Mouse (Mus musculus) embryonic facial prominence, embryonic 12.5 days (tissue): ENCODE data around the gene Mrps18a. TPM values are rescaled to one million over a fixed set of nuclear protein-coding genes. Genes with fewer than 3 reads are reported as not detected.

Experiments used
- ATAC-seq: fragments of 200-750 bp; cut with Nextera tagmentation; 2 replicates; pipeline ENCODE4 v1.8.0; 2017; ENCODE audit not compliant: insufficient number of reproducible peaks, insufficient read depth, low FRiP score, low TSS enrichment
- H3K27ac ChIP-seq: fragments of 300-500 bp; sonication (generic); 2 replicates; pipeline ENCODE4 v1.5.1; 2016; ENCODE audit warnings: mild to moderate bottlenecking
- H3K27me3 ChIP-seq: fragments of 300-500 bp; sonication (generic); 2 replicates; pipeline ENCODE4 v1.6.1; 2016; ENCODE audit warnings: mild to moderate bottlenecking, moderate library complexity
- H3K36me3 ChIP-seq: fragments of 300-500 bp; sonication (generic); 2 replicates; pipeline ENCODE4 v1.6.1; 2016; ENCODE audit warnings: mild to moderate bottlenecking
- H3K4me1 ChIP-seq: fragments of 300-500 bp; sonication (generic); 2 replicates; pipeline ENCODE4 v1.6.1; 2016
- H3K4me2 ChIP-seq: fragments of 300-500 bp; sonication (generic); replicated peaks from 2 replicates; pipeline ENCODE4 v1.6.1; 2016; ENCODE audit warnings: mild to moderate bottlenecking, moderate library complexity
- H3K4me3 ChIP-seq: fragments of 300-500 bp; sonication (generic); 2 replicates; pipeline ENCODE4 v1.5.1; 2016; ENCODE audit warnings: mild to moderate bottlenecking
- H3K9ac ChIP-seq: fragments of 300-500 bp; sonication (generic); 2 replicates; pipeline ENCODE4 v1.6.1; 2016; ENCODE audit warnings: mild to moderate bottlenecking, moderate library complexity
- H3K9me3 ChIP-seq: fragments of 300-500 bp; sonication (generic); 2 replicates; pipeline ENCODE4 v1.6.1; 2016; ENCODE audit warnings: mild to moderate bottlenecking, moderate library complexity
- WGBS: fragments of 180-500 bp; shearing (Covaris S2); methylation state at CpG from one replicate; pipeline ENCODE4 v1.1.7; 2016; 5-methylcytosine and 5-hydroxymethylcytosine counted together
- polyA plus RNA-seq: library from polyadenylated mRNA; unstranded; fragments of >200 nt; fragmentation: Nextera tagmentation; extraction: Ambion mirVana; gene quantifications from 2 replicates; pipeline ENCODE4 v1.2.1, GENCODE M21; 2016

Mrps18a gene
- polyA plus RNA-seq, 1 experiment from 2014 or later, result 136 TPM

DNA sequence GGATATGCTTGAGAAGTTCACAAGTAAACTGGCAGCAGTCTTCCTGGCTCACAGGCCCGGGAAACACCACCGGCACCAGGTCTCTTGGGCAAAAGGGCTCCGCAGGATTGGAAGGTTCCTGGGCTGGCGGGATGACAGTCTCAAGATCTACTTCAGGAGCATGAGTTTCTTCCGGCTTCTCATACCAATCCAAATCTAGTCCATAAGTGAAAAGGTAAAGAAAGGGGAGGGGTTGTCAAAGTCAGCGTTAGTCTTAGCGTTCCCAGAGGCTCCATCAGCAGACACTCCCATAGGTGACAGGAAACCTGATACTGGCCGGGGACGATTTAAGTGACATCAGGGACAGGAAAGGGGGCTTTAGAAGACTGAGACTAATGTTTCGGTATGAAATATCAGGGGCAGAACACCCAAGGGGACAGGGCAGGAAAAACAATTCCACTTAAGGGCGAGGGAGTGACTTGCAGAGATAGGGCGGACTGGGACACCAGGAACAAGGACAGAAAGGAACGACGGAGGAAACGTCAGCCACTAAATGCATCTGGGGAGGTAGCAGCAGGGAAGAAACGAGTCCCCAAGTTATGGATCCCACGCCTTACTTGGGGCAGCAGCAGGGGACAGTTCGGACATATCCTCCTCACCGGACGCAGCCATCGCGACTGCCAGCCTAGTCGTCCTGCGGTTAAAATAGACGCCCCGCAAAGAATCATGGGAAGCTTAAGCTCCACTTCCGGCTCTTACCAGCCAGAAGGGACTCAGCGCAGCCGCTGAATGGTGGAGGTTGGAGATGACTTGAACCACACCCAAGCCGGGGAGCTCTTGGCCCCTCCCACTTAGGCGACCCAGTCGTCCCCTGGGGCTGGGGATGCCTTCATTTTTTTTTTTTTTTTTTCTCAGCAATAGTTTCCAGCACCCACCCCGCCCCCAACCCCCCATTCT is 42.3 kb downstream of the Mrps18a start, which contains the start of gene Mad2l1bp:
Gene Mad2l1bp, minus strand, starts transcription at position 707 of the 936 bp plus-strand sequence.
- Histone ChIP-seq H3K27me3 (no peaks in the 10 kb centered on the region), H3K4me2 (peak within 1 kb of the TSS; percentile 95), H3K9ac (peak within 1 kb of the TSS; percentile 73), H3K4me3 (peak within 1 kb of the TSS; percentile 64), H3K4me1 (peaks cover 8% of the 10 kb centered on the region; the same call in 1 of the 2 replicates), H3K27ac (peak within 1 kb of the TSS; percentile 69), H3K9me3 (no peaks in the 10 kb centered on the region), H3K36me3 (peaks cover 16% of the 10 kb centered on the region)
- WGBS, result 4% methylated on average over 33 of the region's 33 CpGs
- ATAC-seq, result peak; percentile 76

DNA sequence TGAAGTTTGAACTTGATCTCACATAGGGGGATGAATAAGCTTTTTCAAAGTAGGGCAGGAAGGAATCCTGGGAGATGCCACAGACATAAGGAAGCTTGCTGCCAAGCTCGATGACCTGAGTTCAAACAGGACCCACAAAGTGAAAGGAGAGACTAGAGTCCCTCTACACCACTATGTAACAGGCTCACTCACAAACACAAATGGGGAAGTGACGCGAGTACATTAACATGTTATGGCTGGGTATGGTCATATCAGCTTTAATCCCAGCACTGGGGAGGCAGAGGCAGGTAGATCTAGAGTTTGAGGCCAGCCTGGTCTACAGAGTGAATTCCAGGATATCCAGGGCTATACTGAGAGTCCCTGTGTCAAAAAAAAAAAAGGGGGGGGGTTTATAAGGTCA is 43.5 kb downstream of the Mrps18a start:
- Histone ChIP-seq H3K27ac (no peak overlapping the region), H3K4me3 (no peak overlapping the region), H3K27me3 (no peaks in the 10 kb centered on the region), H3K36me3 (peaks cover 4% of the 10 kb centered on the region; the same call in 1 of the 2 replicates), H3K4me2 (no peak overlapping the region), H3K4me1 (peaks cover 8% of the 10 kb centered on the region; the same call in 1 of the 2 replicates), H3K9me3 (no peaks in the 10 kb centered on the region), H3K9ac (no peak overlapping the region)
- no peak for ATAC-seq
- 92% methylated on average over 3 of the region's 3 CpGs for WGBS

DNA sequence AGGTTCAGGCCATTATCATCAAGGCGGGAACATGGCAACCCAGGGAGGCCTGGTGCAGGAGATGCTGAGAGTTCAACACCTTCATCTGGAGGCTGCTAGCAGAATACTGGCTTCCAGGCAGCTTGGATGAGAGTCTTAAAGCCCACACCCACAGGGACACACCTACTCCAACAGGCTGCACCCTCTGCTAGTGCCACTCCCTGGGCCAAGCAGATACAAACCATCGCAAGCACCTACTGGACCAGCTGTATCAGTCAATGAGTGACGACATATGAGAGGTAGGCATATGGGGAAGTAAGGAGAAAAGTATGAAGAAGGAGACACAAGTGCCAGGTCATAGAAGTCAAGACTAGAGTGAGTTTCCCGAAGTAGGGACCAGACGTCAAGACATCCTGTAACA is 45.9 kb downstream of the Mrps18a start:
- Histone ChIP-seq H3K4me2 (no peak overlapping the region), H3K9me3 (no peaks in the 10 kb centered on the region), H3K4me1 (peaks cover 15% of the 10 kb centered on the region; the same call in 1 of the 2 replicates), H3K27ac (no peak overlapping the region), H3K4me3 (no peak overlapping the region), H3K27me3 (no peaks in the 10 kb centered on the region), H3K9ac (no peak overlapping the region), H3K36me3 (no peaks in the 10 kb centered on the region)
- 82% methylated on average over 5 of the region's 5 CpGs for WGBS
- no peak for ATAC-seq

DNA sequence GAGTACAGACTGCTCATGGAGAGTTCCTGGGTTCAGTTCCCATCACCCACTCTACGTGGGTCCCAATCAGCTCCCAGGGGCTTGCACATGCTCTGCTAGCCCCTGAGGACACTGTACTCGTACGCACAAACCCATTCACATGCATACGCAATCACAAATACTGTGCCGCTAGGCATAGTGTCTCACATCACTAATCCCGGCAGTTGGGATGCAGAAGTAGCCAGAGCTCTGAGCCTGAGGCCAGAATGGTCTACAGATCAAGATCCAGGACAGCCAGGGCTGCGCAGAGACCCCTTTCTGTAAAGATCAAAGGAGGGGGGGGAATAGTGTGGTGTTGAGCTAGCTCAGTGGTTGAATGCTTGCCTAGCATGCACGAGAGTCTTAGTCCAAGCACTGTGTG is 46.3 kb downstream of the Mrps18a start:
- WGBS, result 87% methylated on average over 8 of the region's 8 CpGs
- Histone ChIP-seq H3K9ac (no peak overlapping the region), H3K4me3 (no peak overlapping the region), H3K4me1 (peaks cover 20% of the 10 kb centered on the region; the same call in 1 of the 2 replicates), H3K9me3 (no peaks in the 10 kb centered on the region), H3K4me2 (no peak overlapping the region), H3K27ac (no peak overlapping the region), H3K36me3 (no peaks in the 10 kb centered on the region), H3K27me3 (no peaks in the 10 kb centered on the region)
- no peak for ATAC-seq

DNA sequence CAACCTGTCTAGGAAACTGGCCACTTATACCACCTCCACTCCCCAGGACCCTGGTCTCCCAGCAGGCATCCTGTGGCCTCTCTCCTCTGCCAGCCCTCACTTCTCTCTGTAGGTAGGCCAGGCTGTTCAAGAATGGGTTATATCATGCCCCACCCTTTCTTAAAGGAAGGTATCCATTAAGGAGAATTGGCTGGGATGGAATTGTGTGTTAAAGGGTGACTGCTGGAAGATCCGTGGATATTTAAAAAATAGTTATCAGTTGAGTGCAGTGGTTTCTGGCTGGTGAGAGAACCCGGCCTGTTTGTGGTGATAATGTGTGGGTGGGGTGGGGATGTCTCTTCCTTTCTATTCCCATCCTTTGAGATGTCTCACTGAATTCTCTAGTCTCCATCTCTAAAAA is 48.5 kb downstream of the Mrps18a start:
- WGBS, result 61% methylated on average over 2 of the region's 2 CpGs
- no peaks in the 10 kb centered on the region for H3K9me3 ChIP-seq
- no peak overlapping the region for H3K9ac ChIP-seq
- no peak overlapping the region for H3K4me2 ChIP-seq
- ATAC-seq, result no peak
- H3K36me3 ChIP-seq, result peaks cover 9% of the 10 kb centered on the region
- H3K27me3 ChIP-seq, result no peaks in the 10 kb centered on the region
- peaks cover 19% of the 10 kb centered on the region; the same call in 1 of the 2 replicates for H3K4me1 ChIP-seq
- 0 out of 2 replicates have a peak overlapping the region, but pooled peaks have one; percentile 85 for H3K27ac ChIP-seq
- no peak overlapping the region for H3K4me3 ChIP-seq

DNA sequence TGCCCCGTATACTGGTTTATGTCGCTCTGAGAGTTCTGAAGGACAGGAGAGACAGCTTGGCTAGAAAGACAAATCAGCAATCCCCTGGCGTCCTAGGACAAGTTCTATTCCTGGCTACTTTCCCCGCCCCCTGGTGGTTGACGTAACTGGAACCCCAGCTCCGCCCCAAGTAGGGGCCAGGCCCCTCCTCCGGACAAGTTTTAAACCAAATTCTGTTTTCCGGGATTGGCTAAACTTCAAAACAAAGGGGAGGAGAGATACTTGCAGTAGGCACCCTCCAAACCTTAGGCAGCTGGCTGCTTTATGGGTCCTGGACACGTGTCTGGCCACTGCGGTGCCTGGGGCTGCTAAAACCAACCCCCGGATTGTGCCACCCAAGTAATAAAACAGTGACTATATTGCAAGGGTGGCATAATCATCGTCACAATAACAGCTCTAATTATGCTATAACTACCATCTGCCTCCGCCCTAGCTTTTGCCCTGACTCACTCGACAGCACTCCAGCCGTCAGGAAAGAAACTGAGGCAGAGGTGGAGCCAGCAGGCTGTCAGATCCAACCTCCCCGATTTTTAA is 49.4 kb downstream of the Mrps18a start:
- Histone ChIP-seq H3K4me2 (peak overlapping the region; percentile 83), H3K9ac (peak overlapping the region; percentile 49), H3K27me3 (no peaks in the 10 kb centered on the region), H3K4me1 (peaks cover 19% of the 10 kb centered on the region; the same call in 1 of the 2 replicates), H3K9me3 (no peaks in the 10 kb centered on the region), H3K27ac (peak overlapping the region; percentile 85), H3K4me3 (peak overlapping the region; percentile 80), H3K36me3 (peaks cover 17% of the 10 kb centered on the region)
- ATAC-seq, result peak; percentile 79
- WGBS, result under 1% methylated on average over 16 of the region's 16 CpGs

DNA sequence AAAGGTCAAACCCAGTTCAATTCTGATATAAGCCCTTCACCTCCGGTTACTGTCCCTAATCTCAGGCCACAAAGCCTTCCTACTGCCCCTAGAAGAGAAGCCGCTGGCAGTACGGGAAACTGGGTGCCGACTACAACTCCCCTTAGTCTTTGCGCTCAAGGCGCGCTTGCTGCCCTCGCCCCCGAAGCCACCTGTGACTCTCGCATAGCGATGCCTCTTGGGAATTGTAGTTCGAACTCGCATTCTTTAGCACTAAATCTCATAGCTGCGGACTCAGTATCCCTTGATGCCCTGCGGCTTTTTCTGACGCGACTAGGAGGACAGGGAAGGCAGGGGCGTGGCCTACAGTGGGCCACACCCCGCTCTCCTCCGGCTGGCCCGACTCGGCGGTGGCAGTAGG is 49.9 kb downstream of the Mrps18a start, which contains the start of gene Gtpbp2:
Gene Gtpbp2, plus strand, starts transcription at position 347 of the 400 bp plus-strand sequence.
- Histone ChIP-seq H3K9me3 (no peaks in the 10 kb centered on the region), H3K27me3 (no peaks in the 10 kb centered on the region), H3K4me2 (peak within 1 kb of the TSS; percentile 83), H3K4me1 (peaks cover 19% of the 10 kb centered on the region; the same call in 1 of the 2 replicates), H3K27ac (peak within 1 kb of the TSS; percentile 85), H3K4me3 (peak within 1 kb of the TSS; percentile 80), H3K9ac (peak within 1 kb of the TSS; percentile 79), H3K36me3 (peaks cover 22% of the 10 kb centered on the region)
- under 1% methylated on average over 23 of the region's 23 CpGs for WGBS
- ATAC-seq, result peak; percentile 92

DNA sequence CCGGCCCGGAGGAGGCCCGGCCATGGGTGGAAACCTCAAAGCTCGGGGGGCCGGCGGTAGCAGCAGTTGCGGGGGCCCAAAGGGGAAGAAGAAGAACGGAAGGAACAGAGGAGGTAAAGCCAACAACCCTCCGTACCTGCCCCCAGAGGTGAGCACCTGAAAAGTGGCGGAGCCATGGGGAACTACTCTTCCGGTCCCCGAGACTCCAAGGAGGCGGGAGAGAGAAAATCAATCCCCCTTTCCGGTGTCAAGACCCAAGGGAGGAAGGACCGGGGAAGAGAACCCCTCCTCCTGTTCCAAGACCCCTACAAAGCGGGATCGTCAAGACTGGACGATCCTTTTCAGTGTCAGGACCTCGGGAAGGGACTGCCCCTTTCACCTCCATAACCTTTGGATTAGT is 50.4 kb downstream of the Mrps18a start:
- H3K9me3 ChIP-seq, result no peaks in the 10 kb centered on the region
- peak overlapping the region; percentile 80 for H3K4me3 ChIP-seq
- H3K9ac ChIP-seq, result peak overlapping the region; percentile 79
- under 1% methylated on average over 19 of the region's 19 CpGs for WGBS
- H3K4me2 ChIP-seq, result peak overlapping the region; percentile 83
- no peaks in the 10 kb centered on the region for H3K27me3 ChIP-seq
- peaks cover 19% of the 10 kb centered on the region; the same call in 1 of the 2 replicates for H3K4me1 ChIP-seq
- peak overlapping the region; percentile 85 for H3K27ac ChIP-seq
- H3K36me3 ChIP-seq, result peaks cover 27% of the 10 kb centered on the region
- ATAC-seq, result peak; percentile 9; the same call in 1 of the 2 replicates

DNA sequence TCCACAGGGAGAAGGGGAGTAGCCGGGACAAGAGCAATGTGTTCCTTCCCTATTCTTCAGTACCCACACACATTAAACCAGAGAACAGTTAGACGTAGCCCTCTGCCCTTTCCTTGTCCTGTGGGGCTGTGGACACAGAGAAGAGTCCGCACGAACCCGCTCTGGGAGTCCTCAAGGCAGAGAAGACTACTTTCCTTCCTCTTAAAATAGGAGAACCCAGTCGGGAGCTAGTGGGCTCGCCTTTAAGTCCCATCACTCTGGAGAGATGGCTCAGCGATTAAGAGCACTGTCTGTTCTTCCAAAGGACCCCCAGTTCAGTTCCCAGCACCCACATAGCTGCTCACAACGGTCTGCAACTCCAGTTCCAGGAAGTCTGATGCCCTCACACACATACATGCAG is 50.9 kb downstream of the Mrps18a start:
- H3K27me3 ChIP-seq, result no peaks in the 10 kb centered on the region
- ATAC-seq, result no peak
- H3K27ac ChIP-seq, result 0 out of 2 replicates have a peak overlapping the region, but pooled peaks have one; percentile 85
- 49% methylated on average over 9 of the region's 9 CpGs for whole genome bisulfite sequencing
- peaks cover 19% of the 10 kb centered on the region; the same call in 1 of the 2 replicates for H3K4me1 ChIP-seq
- peak overlapping the region; percentile 83 for H3K4me2 ChIP-seq
- no peaks in the 10 kb centered on the region for H3K9me3 ChIP-seq
- H3K9ac ChIP-seq, result peak overlapping the region; percentile 79
- peak overlapping the region; percentile 80 for H3K4me3 ChIP-seq
- peaks cover 33% of the 10 kb centered on the region for H3K36me3 ChIP-seq

DNA sequence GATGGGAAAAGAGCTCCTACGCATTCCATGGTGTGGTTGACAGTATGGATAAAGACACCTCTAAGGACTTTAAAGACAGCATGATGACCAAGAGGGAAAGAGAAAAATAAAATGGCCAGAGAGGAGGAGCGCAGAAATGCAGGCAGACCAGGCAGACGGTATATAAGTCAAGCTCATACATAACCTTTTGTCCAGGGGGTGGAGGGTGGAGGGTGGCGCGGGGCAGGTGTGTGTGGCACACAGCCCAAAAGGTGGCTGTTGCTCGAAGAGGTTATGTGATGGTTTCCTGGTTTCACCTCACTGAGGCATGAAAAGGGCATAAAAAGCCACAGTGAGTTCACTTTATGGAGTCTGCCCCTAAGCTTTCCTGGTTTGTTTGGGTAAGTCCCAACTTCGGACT is 51.8 kb downstream of the Mrps18a start:
- Histone ChIP-seq H3K36me3 (peaks cover 41% of the 10 kb centered on the region), H3K9ac (no peak overlapping the region), H3K4me1 (peaks cover 19% of the 10 kb centered on the region; the same call in 1 of the 2 replicates), H3K4me3 (no peak overlapping the region), H3K27ac (no peak overlapping the region), H3K9me3 (no peaks in the 10 kb centered on the region), H3K27me3 (no peaks in the 10 kb centered on the region), H3K4me2 (0 out of 2 replicates have a peak overlapping the region, but pooled peaks have one; percentile 83)
- no peak for ATAC-seq
- WGBS, result 94% methylated on average over 7 of the region's 7 CpGs

DNA sequence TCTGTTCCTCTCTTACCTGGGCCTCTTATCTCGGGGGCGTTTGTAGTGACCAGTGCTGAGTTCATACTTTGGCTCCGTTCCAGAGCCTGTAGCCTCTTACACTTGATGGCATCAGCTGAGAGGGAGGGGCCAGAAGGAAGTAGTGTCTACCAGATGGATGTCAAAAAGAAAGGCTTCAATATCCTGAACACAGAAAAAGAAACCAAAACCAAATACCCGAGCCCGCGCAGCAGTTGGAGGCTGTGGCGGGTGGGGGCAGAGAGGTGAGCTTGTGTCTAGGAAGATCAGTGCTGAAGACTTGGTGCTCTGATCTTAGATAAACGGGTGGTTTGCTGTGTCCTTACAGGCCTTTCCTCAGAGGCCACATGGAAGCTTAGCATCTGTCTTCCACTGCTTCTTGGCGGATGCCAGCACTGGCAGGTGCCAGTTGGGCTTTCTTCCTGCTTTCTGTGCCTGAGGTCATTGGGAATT is 52.2 kb downstream of the Mrps18a start:
- no peak overlapping the region for H3K4me3 ChIP-seq
- no peak overlapping the region for H3K4me2 ChIP-seq
- ATAC-seq, result no peak
- no peaks in the 10 kb centered on the region for H3K9me3 ChIP-seq
- H3K27me3 ChIP-seq, result no peaks in the 10 kb centered on the region
- 84% methylated on average over 9 of the region's 9 CpGs for WGBS
- H3K9ac ChIP-seq, result no peak overlapping the region
- peaks cover 19% of the 10 kb centered on the region; the same call in 1 of the 2 replicates for H3K4me1 ChIP-seq
- H3K27ac ChIP-seq, result no peak overlapping the region
- peaks cover 45% of the 10 kb centered on the region for H3K36me3 ChIP-seq
